Mouse (Mus musculus) activated CD4-positive, CD25-positive, alpha-beta regulatory T cell, adult 9 weeks (primary cell): ENCODE measurements around the gene Slc16a2. TPM values are rescaled to one million over a fixed set of nuclear protein-coding genes. Genes with fewer than 3 reads are reported as not detected.

Source experiments
- polyA plus RNA-seq: library from polyadenylated mRNA; unstranded; fragments of 100-300 nt; shearing (Covaris generic); gene quantifications from one replicate; pipeline ENCODE4 v1.2.1, GENCODE M21; 2017

The Slc16a2 gene
- polyA plus RNA-seq: 0.21 TPM

GRCm38 (mm10) chrX:103821832-103822196, at the start of gene Slc16a2:
Gene Slc16a2 (minus strand): TSS chrX:103821983.

Other genes starting within 250 kb of the Slc16a2 start
- gene Zcchc13, start 191.4 kb downstream of the Slc16a2 start, polyA plus RNA-seq: not detected
- 39.3 TPM for gene Rlim, start 159.3 kb upstream of the Slc16a2 start, polyA plus RNA-seq